Mouse (Mus musculus) left cerebral cortex, adult 2 months (tissue): ENCODE measurements at regions not wholly inside any gene's neighbourhood (a gene's known extent, or its start where the extent isn't known, plus 50 kb on each side); places are given as distances from the start of the nearest gene placed in this dataset.

Experiments used
- DNase-seq, 2 experiments: peaks; one replicate each; pipeline ENCODE4 v3.0.0; 2021 to 2022; ENCODE audit warnings: low spot score in 2 of 2, mixed read lengths in 1 of 2; ENCODE audit errors: extremely low spot score in 1 of 2
- H3K27ac ChIP-seq: fragments of 200-600 bp; 2 replicates; pipeline ENCODE4 v1.8.1; 2022
- H3K4me3 ChIP-seq: fragments of 200-600 bp; 2 replicates; pipeline ENCODE4 v1.8.1; 2022
- CTCF ChIP-seq: fragments of 200-600 bp; IDR thresholded peaks from 2 replicates; pipeline ENCODE4 v1.8.1; 2022; ENCODE audit warnings: antibody characterized with exemption, mild to moderate bottlenecking, moderate library complexity
- intact Hi-C: fragments of 180-260 bp; cut with DNase I; formaldehyde crosslinking; loops from one replicate; pipeline ENCODE4 v1.15.1; 2025

- no peak for TF ChIP-seq CTCF
- Histone ChIP-seq H3K27ac (no peak overlapping the region), H3K4me3 (no peak overlapping the region)
- DNase-seq: no peak
- intact Hi-C loops: no loop called here
Measured at GRCm38 (mm10) chr11:66605998-66606397, 80.2 kb upstream of the Shisa6 start.

- no peak for DNase-seq
- Histone ChIP-seq H3K4me3 (no peak overlapping the region), H3K27ac (no peak overlapping the region)
- intact Hi-C loops: no loop called here
- TF ChIP-seq CTCF: no peak
Measured at GRCm38 (mm10) chr11:66606646-66607045, 80.9 kb upstream of the Shisa6 start.

- intact Hi-C loops: loop anchor here (5.0 kb wide), 1 partner anchor 487 kb away; no protein-coding TSS in a partner anchor
- TF ChIP-seq CTCF: no peak
- H3K27ac ChIP-seq: no peak overlapping the region
- H3K4me3 ChIP-seq: no peak overlapping the region
- DNase-seq: no peak
Measured at GRCm38 (mm10) chr11:66609733-66610132, 84.0 kb upstream of the Shisa6 start.

DNA sequence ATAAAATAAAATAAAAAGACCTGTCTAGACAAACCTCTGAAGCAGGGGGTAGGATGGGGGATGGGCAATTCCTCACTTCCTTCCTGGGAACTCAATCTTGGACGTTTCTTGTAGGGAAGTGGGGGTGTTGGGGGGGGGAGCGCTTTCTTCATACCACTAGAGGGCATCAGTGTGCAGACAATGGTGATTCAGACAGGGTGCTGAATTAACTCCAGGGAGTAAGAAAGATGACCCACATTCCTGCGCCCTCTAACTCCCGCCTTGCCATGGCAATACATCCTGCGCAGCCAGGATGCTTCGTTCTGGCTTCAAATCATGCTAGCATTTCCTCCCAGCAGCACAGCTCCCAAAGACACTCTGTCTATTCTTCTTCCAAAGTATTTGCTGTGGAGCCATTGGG is 87.4 kb upstream of the Shisa6 start:
- peak; percentile 65 for TF ChIP-seq CTCF
- Histone ChIP-seq H3K4me3 (no peak overlapping the region), H3K27ac (no peak overlapping the region)
- no peak for DNase-seq
- intact Hi-C loops: loop anchor here (1.0 to 5.0 kb wide), 2 partner anchors 258 to 491 kb away; no protein-coding TSS in a partner anchor

DNA sequence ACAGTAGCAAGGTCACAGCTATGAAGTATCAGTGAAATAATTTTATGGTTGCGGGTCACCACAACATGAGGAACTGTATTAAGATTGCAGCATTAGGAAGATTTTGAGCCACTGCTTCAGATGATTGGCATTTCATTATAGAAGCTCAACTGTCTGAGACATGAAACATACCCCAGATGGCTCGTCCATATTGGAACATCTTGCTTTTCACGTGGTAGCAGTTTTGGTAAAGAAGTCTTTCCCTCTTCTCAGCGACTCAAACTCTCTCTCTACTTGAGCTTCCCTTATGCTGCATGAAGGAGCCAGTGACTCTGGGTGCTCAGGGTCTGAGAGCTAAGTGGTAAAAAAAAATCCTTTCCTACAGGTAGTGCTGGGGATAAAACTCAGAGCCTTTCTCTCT is 99.7 kb upstream of the Shisa6 start:
- DNase-seq: no peak
- Histone ChIP-seq H3K4me3 (no peak overlapping the region), H3K27ac (no peak overlapping the region)
- no peak for TF ChIP-seq CTCF
- intact Hi-C loops: no loop called here

DNA sequence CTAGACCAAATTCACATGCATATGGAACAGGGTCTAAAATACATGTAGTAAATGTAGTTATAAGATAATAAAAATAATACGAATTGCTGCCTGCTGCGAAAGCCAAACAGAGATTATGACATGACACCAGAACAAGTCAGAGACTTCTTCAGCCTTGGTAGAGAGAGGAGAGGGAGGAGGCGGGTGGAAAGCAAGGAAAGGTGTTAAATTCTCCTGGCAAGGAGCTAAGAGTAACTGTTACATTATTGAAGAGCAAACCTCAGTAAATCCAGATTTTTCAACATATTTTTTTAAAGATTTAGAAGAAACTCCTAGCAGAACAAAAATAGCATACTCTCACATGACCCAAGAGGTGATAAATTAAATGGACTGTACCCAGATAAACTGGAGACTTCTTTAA is 131.0 kb upstream of the Shisa6 start:
- no peak for DNase-seq
- Histone ChIP-seq H3K4me3 (no peak overlapping the region), H3K27ac (no peak overlapping the region)
- intact Hi-C loops: no loop called here
- no peak for TF ChIP-seq CTCF

DNA sequence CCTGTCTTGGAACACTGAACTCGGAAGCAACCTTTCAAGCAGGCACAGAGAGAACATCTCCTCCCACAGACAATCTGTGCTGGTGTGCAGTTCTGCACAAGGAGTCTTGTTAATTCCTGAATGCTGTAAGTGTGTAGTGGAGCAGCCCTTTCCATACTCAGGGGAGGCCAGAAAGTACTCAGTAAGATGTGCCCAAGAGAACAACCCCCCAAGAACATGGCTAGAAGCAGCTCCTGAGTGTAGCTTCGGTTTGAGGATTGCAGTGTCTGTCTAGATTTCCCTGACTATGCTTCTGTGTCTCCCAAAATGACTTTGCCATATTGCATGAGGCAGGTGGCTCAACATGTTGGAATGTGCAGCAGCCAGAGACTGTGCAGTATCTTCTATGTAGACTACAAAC is 148.8 kb upstream of the Shisa6 start:
- peak; percentile 33 to 34 for DNase-seq
- no peak overlapping the region for H3K4me3 ChIP-seq
- H3K27ac ChIP-seq: no peak overlapping the region
- TF ChIP-seq CTCF: no peak
- intact Hi-C loops: no loop called here

GRCm38 (mm10) chr11:66680057-66680621 is 154.4 kb upstream of the Shisa6 start:
- intact Hi-C loops: no loop called here
- H3K27ac ChIP-seq: no peak overlapping the region
- DNase-seq: no peak
- TF ChIP-seq CTCF: no peak
- H3K4me3 ChIP-seq: no peak overlapping the region

DNA sequence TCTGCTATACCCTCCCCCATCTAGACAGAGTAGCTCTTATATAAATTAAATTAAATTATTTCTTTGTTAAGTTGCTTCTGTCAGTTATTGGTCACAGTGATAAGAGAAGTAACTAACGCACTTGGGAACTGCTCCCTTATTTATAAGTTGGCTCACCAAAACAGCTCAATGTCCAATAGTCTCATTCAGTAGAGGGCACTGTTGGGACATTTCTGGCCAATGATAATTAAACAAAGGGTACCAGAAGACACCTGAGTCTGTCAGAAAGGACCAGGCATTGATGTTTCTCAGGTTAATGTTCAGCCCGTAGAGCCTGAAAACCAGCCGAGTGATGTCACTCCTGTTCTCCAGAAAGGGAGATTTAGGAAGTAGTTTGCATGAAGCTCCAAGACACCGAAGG is 156.1 kb upstream of the Shisa6 start:
- intact Hi-C loops: no loop called here
- Histone ChIP-seq H3K27ac (no peak overlapping the region), H3K4me3 (no peak overlapping the region)
- no peak; the same call in 1 of the 2 replicates for TF ChIP-seq CTCF
- no peak for DNase-seq

DNA sequence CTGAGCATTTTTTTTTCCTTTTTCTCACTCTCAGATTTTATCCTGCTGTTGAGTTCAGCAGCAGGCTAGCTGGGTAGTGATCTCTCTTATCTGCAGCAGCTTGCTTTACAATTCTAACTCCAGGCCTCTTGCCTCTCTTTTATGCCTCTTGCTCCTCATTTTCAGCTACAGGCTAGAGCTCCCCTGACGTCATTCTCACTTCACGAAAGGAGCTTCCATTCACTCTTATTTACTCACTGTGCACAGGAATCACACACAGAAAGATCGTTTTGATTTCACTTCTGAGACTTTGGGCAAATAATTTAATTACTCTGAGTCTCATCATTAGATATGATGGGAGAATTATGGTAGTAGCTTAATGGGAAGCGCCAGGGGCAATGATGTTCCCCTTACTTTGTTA is 158.4 kb upstream of the Shisa6 start:
- Histone ChIP-seq H3K27ac (no peak overlapping the region), H3K4me3 (no peak overlapping the region)
- no peak for TF ChIP-seq CTCF
- no peak for DNase-seq
- intact Hi-C loops: no loop called here

- DNase-seq: no peak
- TF ChIP-seq CTCF: no peak
- Histone ChIP-seq H3K4me3 (no peak overlapping the region), H3K27ac (no peak overlapping the region)
- intact Hi-C loops: no loop called here
Measured at GRCm38 (mm10) chr11:66694651-66695266, 169.0 kb upstream of the Shisa6 start.

DNA sequence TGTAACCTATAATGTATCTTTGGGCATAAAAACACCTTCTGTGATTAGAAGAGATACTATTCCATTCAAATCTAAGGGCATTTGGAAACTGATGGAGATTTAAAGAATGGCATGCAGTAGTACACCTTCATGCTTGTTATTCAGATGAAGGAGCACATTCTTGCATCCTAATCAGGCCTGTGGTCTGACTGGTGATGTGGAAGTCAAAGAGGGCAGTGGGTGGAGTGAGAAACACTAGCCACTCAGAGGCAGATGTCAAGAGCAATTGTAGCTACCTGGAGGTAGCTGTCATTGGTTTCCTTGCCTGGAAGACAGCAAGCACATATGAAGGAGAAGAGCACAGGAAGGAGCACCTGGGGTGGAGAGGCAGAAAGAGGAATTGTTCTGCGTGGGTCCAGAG is 171.0 kb upstream of the Shisa6 start:
- intact Hi-C loops: no loop called here
- H3K4me3 ChIP-seq: no peak overlapping the region
- DNase-seq: no peak
- H3K27ac ChIP-seq: no peak overlapping the region
- TF ChIP-seq CTCF: no peak

- TF ChIP-seq CTCF: no peak
- no peak for DNase-seq
- intact Hi-C loops: no loop called here
- Histone ChIP-seq H3K4me3 (no peak overlapping the region), H3K27ac (no peak overlapping the region)
Measured at GRCm38 (mm10) chr11:66745479-66745878, 166.3 kb upstream of the Pirt start.
